Comparison of ENCODE assay signal across 23 mouse cellular contexts in genomic region chr1:60618389-60618788, GRCm38 (mm10). TPM values are rescaled to one million over a fixed set of nuclear protein-coding genes. Genes with fewer than 3 reads are reported as not detected.
DNase-seq lines count a peak whose midpoint lies in the region; ATAC-seq and TF ChIP-seq lines count a peak whose summit lies in the region.
"Had no signal": no experiment of that assay in that cellular context is flagged by ENCODE, and none has a peak within 500 bp of the region (broad histone marks: within the 10 kb centered on the region; RNA-seq: fewer than 3 reads in every experiment).

No protein-coding gene starts in this region.

- H3K4me2 ChIP-seq in CH12.LX (ENCODE audit: insufficient read depth, low read depth, poor library complexity, severe bottlenecking) = 0 out of 2 replicates have a peak overlapping the region, but pooled peaks have one; percentile 15
- H3K4me2 ChIP-seq: embryonic facial prominence, embryonic 13.5 days; embryonic facial prominence, embryonic 15.5 days; forebrain, embryonic 13.5 days; forebrain, embryonic 15.5 days had no signal

- in situ Hi-C loops in CH12.LX (cut with MboI; ENCODE audit: low pct_ligation_motif_present, low pct_unique_long_range_greater_than_20kb, low sequenced_read_pairs) = no loop called here

- no peaks in the 10 kb centered on the region for H3K79me2 ChIP-seq in CH12.LX (replicated peaks; ENCODE audit: control insufficient read depth, extremely low read depth, insufficient read depth, poor library complexity, severe bottlenecking)

- no peaks in the 10 kb centered on the region for H3K36me3 ChIP-seq in heart, embryonic 10.5 days
- H3K36me3 ChIP-seq in CH12.LX (replicated peaks in 1 of 2; ENCODE audit: control insufficient read depth in 1 of 2, insufficient read depth in 1 of 2, low read length in 1 of 2) = no peaks in the 10 kb centered on the region
- H3K36me3 ChIP-seq: embryonic facial prominence, embryonic 13.5 days; embryonic facial prominence, embryonic 15.5 days; forebrain, embryonic 15.5 days had no signal

- no peak for DNase-seq in frontal cortex, adult 2 months (ENCODE audit: extremely low spot score in 1 of 2, low spot score in 1 of 2)
- peak; percentile 53 for DNase-seq in heart, adult 11 months
- no peak for DNase-seq in heart, embryonic 10.5 days (ENCODE audit: low spot score)
- peak; percentile 7 for DNase-seq in CH12.LX (ENCODE audit: extremely low read depth)
- DNase-seq in skeletal muscle tissue, adult 2 months (ENCODE audit: low read depth, low spot score) = peak; percentile 56
- DNase-seq in adrenal gland, postnatal 14 days = no peak
- DNase-seq: adrenal gland, adult 8-10 months; adrenal gland, postnatal 25 days; B cell, adult 2 months; cerebellum, adult 11 months; cerebellum, adult 18-20 months; cerebellum, adult 8-10 months; cerebellum, adult 9-11 months; cerebellum, postnatal 14 days; cerebellum, postnatal 36 days; embryo, embryonic 11 days; forebrain, postnatal 0 days had no signal

- WGBS in heart, embryonic 10.5 days = 80% methylated on average over 1 of the region's 1 CpGs

- TF ChIP-seq POLR2A in CH12.LX (IDR thresholded peaks at IDR 0.05; ENCODE audit: low read depth, low read length) = no peak

- H3K9me3 ChIP-seq in heart, embryonic 10.5 days = no peaks in the 10 kb centered on the region
- H3K9me3 ChIP-seq in CH12.LX (replicated peaks; ENCODE audit: low read length) = no peaks in the 10 kb centered on the region
- H3K9me3 ChIP-seq: embryonic facial prominence, embryonic 13.5 days; embryonic facial prominence, embryonic 15.5 days; forebrain, embryonic 13.5 days; forebrain, embryonic 15.5 days had no signal

- dilution Hi-C loops in CH12.LX (cut with MboI; ENCODE audit: extremely low pct_ligation_motif_present, extremely low pct_unique_long_range_greater_than_20kb, low sequenced_read_pairs) = no loop called here

- H3K9ac ChIP-seq in CH12.LX (ENCODE audit: insufficient read depth, low read depth) = no peak overlapping the region
- H3K9ac ChIP-seq: embryonic facial prominence, embryonic 13.5 days; embryonic facial prominence, embryonic 15.5 days; forebrain, embryonic 13.5 days; forebrain, embryonic 15.5 days; forebrain, postnatal 0 days had no signal

- no peaks in the 10 kb centered on the region for H3K4me1 ChIP-seq in heart, embryonic 10.5 days
- peaks cover 6 to 38% of the 10 kb centered on the region in 2 experiments for H3K4me1 ChIP-seq in CH12.LX (ENCODE audit: control insufficient read depth in 1 of 2, insufficient read depth in 2 of 2)
- H3K4me1 ChIP-seq: embryonic facial prominence, embryonic 13.5 days; embryonic facial prominence, embryonic 15.5 days; forebrain, embryonic 13.5 days; forebrain, embryonic 15.5 days had no signal

- no peak for TF ChIP-seq CTCF in CH12.LX (conservative IDR thresholded peaks at IDR 0.05 in 1 of 2, IDR thresholded peaks at IDR 0.05 in 1 of 2; ENCODE audit: low read depth in 2 of 2, low read length in 2 of 2)

- no peak for TF ChIP-seq RAD21 in CH12.LX (IDR thresholded peaks at IDR 0.05; ENCODE audit: low read depth, low read length)

- no peak overlapping the region for H3K27ac ChIP-seq in heart, embryonic 10.5 days
- H3K27ac ChIP-seq in CH12.LX (ENCODE audit: insufficient read depth, low read depth) = no peak overlapping the region
- H3K27ac ChIP-seq: embryonic facial prominence, embryonic 13.5 days; embryonic facial prominence, embryonic 15.5 days; forebrain, embryonic 13.5 days; forebrain, embryonic 15.5 days had no signal

- ATAC-seq in frontal cortex, adult (ENCODE audit: low TSS enrichment) = peak; percentile 64
- ATAC-seq: CD4-positive, CD25-positive, alpha-beta regulatory T cell, adult 4 months; forebrain, embryonic 13.5 days; forebrain, embryonic 15.5 days; forebrain, postnatal 0 days had no signal

- H3K27me3 ChIP-seq in heart, embryonic 10.5 days (ENCODE audit: insufficient read depth, poor library complexity, severe bottlenecking) = no peaks in the 10 kb centered on the region
- H3K27me3 ChIP-seq in CH12.LX (replicated peaks) = no peaks in the 10 kb centered on the region
- H3K27me3 ChIP-seq: embryonic facial prominence, embryonic 13.5 days; embryonic facial prominence, embryonic 15.5 days; forebrain, embryonic 13.5 days; forebrain, embryonic 15.5 days had no signal

- no peak for TF ChIP-seq EP300 in CH12.LX (IDR thresholded peaks at IDR 0.05; ENCODE audit: low read length)

- no peak overlapping the region for H3K4me3 ChIP-seq in heart, embryonic 10.5 days
- H3K4me3 ChIP-seq in CH12.LX (replicated peaks in 1 of 3; ENCODE audit: low read depth in 2 of 3, low read length in 2 of 3, poor library complexity in 1 of 3) = no peak overlapping the region
- H3K4me3 ChIP-seq: embryonic facial prominence, embryonic 13.5 days; embryonic facial prominence, embryonic 15.5 days; forebrain, embryonic 13.5 days; forebrain, embryonic 15.5 days had no signal

TF ChIP-seq in CH12.LX, 34 proteins besides CTCF, POLR2A, EP300 and RAD21:
- TF ChIP-seq MAX (IDR thresholded peaks at IDR 0.05; ENCODE audit: low read length) (no peak), HCFC1 (IDR thresholded peaks at IDR 0.05; ENCODE audit: low read depth, low read length) (no peak), JUND (conservative IDR thresholded peaks at IDR 0.05; ENCODE audit: low read depth, low read length) (no peak), RCOR1 (conservative IDR thresholded peaks at IDR 0.05; ENCODE audit: low read depth, low read length) (no peak), MAFK (IDR thresholded peaks at IDR 0.05; ENCODE audit: insufficient replicate concordance, low read length) (no peak), SIN3A (IDR thresholded peaks at IDR 0.05; ENCODE audit: low read length) (no peak), ZC3H11A (IDR thresholded peaks at IDR 0.05; ENCODE audit: low read depth, low read length) (no peak), MEF2A (IDR thresholded peaks at IDR 0.05; ENCODE audit: borderline replicate concordance, low read depth, low read length) (no peak), JUN (IDR thresholded peaks at IDR 0.05; ENCODE audit: insufficient read depth, low read depth, low read length) (no peak), ZKSCAN1 (IDR thresholded peaks at IDR 0.05; ENCODE audit: borderline replicate concordance, low read depth, low read length) (no peak), POLR2AphosphoS2 (IDR thresholded peaks at IDR 0.05; ENCODE audit: low read depth, low read length) (no peak), E2F4 (IDR thresholded peaks at IDR 0.05; ENCODE audit: insufficient replicate concordance, low read depth, low read length) (no peak), NRF1 (IDR thresholded peaks at IDR 0.05; ENCODE audit: low read depth, low read length) (no peak), IRF4 (IDR thresholded peaks at IDR 0.05; ENCODE audit: low read depth, low read length) (no peak), MXI1 (IDR thresholded peaks at IDR 0.05; ENCODE audit: low read depth, low read length) (no peak), TBP (conservative IDR thresholded peaks at IDR 0.05; ENCODE audit: low read depth, low read length) (no peak), USF2 (conservative IDR thresholded peaks at IDR 0.05; ENCODE audit: low read depth, low read length) (no peak), TCF12 (IDR thresholded peaks at IDR 0.05; ENCODE audit: low read depth, low read length) (no peak), USF1 (IDR thresholded peaks at IDR 0.05; ENCODE audit: low read depth, low read length) (no peak)
TF ChIP-seq in CH12.LX: peak in this region for 0.

RNA-seq across cellular contexts. Expression of gene Raph1, which starts 51.5 kb away (rescaled TPM):
- 16.0 and 19.7 TPM in 2 replicates for polyA plus RNA-seq in frontal cortex, adult 2 months (2012; rRNA removed)
- polyA plus RNA-seq in heart, embryonic 10.5 days (2016; fragmentation: Nextera tagmentation; extraction: Ambion mirVana) = 54.5 and 60.2 TPM in 2 replicates
- 5.7 and 6.2 TPM in 2 replicates for total RNA-seq in CH12.LX (2012; rRNA removed)
- 3.7 TPM in 2 replicates for total RNA-seq in CH12.LX (2014; rRNA removed)
- 7.6 and 8.2 TPM in 2 replicates for polyA plus RNA-seq in CH12.LX (2012; ENCODE audit: insufficient read length, low read depth)
- 95.8 and 154 TPM in 2 replicates for total RNA-seq in adrenal gland, postnatal 14 days (2021)

Comparison
In these comparisons a context has a peak if more than half of its experiments do, and no peak if none do; other contexts are left out.
1. DNase-seq: peak in heart, adult 11 months (single experiment), CH12.LX (single experiment) and skeletal muscle tissue, adult 2 months (single experiment); none in frontal cortex, adult 2 months (0 of 2), heart, embryonic 10.5 days (single experiment) and adrenal gland, postnatal 14 days (single experiment).